In genomic region chr5:149320534-149321482, GRCm38 (mm10) we compare ENCODE assay signal across 10 mouse cellular contexts. TPM values are rescaled to one million over a fixed set of nuclear protein-coding genes. Genes with fewer than 3 reads are reported as not detected.
DNase-seq lines count a peak whose midpoint lies in the region; ATAC-seq and TF ChIP-seq lines count a peak whose summit lies in the region.
"Had no signal": no experiment of that assay in that cellular context is flagged by ENCODE, and none has a peak within 500 bp of the region (broad histone marks: within the 10 kb centered on the region; RNA-seq: fewer than 3 reads in every experiment).

No protein-coding gene starts in this region.

- peak; percentile 78 for ATAC-seq in frontal cortex, adult (ENCODE audit: low TSS enrichment)

- no peaks in the 10 kb centered on the region for H3K9me3 ChIP-seq in hindbrain, embryonic 10.5 days
- H3K9me3 ChIP-seq: G1E had no signal

- peak; percentile 19; the same call in 1 of the 2 replicates for TF ChIP-seq POLR2A in lung, adult 2 months (IDR thresholded peaks at IDR 0.05; ENCODE audit: borderline replicate concordance, extremely low read depth, low read depth, low read length)

- peaks cover 77% of the 10 kb centered on the region for H3K4me1 ChIP-seq in hindbrain, embryonic 10.5 days (replicated peaks)
- no peaks in the 10 kb centered on the region for H3K4me1 ChIP-seq in lung, adult 2 months (ENCODE audit: control insufficient read depth, insufficient read depth, low read length)

- DNase-seq in urinary bladder, postnatal 14 days (ENCODE audit: low spot score) = peak; percentile 42
- DNase-seq in urinary bladder, adult 2 months (ENCODE audit: low spot score) = no peak
- DNase-seq in hindbrain, embryonic 10.5 days (ENCODE audit: low spot score) = peak; percentile 88
- DNase-seq in layer of hippocampus, adult 2 months (ENCODE audit: low spot score in 2 of 2) = peak; percentile 59 to 61
- DNase-seq in lung, adult 2 months = peak; percentile 35
- peak; percentile 63 for DNase-seq in ovary, adult 18-20 months (ENCODE audit: low spot score)
- peak; percentile 68 to 73 for DNase-seq in urinary bladder, postnatal 4 days (ENCODE audit: low spot score in 2 of 2)

- no peaks in the 10 kb centered on the region for H3K36me3 ChIP-seq in hindbrain, embryonic 10.5 days
- H3K36me3 ChIP-seq: G1E had no signal

- H3K27me3 ChIP-seq in hindbrain, embryonic 10.5 days (ENCODE audit: insufficient read depth, poor library complexity, severe bottlenecking) = 0 out of 2 replicates have a peak, but pooled peaks cover 4% of the 10 kb centered on the region

- peak overlapping the region; percentile 40 for H3K4me3 ChIP-seq in hindbrain, embryonic 10.5 days
- no peak overlapping the region for H3K4me3 ChIP-seq in layer of hippocampus, adult 2 months
- H3K4me3 ChIP-seq in lung, adult 2 months (replicated peaks; ENCODE audit: extremely low read depth, low read depth, low read length) = no peak overlapping the region

- no peak; the same call in 1 of the 2 replicates for TF ChIP-seq CTCF in layer of hippocampus, adult 2 months (conservative IDR thresholded peaks at IDR 0.05)
- TF ChIP-seq CTCF in lung, adult 2 months (IDR thresholded peaks at IDR 0.05; ENCODE audit: insufficient read depth, low read length) = no peak

- H3K27ac ChIP-seq in hindbrain, embryonic 10.5 days = peak overlapping the region; percentile 87
- peak overlapping the region; percentile 77 for H3K27ac ChIP-seq in layer of hippocampus, adult 2 months
- H3K27ac ChIP-seq: macrophage had no signal

- under 1% methylated on average over 15 of the region's 15 CpGs for WGBS in hindbrain, embryonic 10.5 days
- 8% methylated on average over 15 of the region's 15 CpGs for WGBS in lung, adult 2 months

RNA-seq across cellular contexts. Expression of gene Alox5ap, which starts 56.2 kb away (rescaled TPM):
- 35.2 and 36.0 TPM in 2 replicates for polyA plus RNA-seq in urinary bladder, adult 2 months (2012; rRNA removed)
- polyA plus RNA-seq in hindbrain, embryonic 10.5 days (2016; fragmentation: Nextera tagmentation; extraction: Ambion mirVana) = 5.1 and 7.5 TPM in 2 replicates
- 10 to 100 TPM in 1 of 2 experiments, 1 to 10 TPM in 1; 7.8 to 11.1 TPM for total RNA-seq in layer of hippocampus, adult 2 months (2021)
- polyA plus RNA-seq in lung, adult 2 months (2012; rRNA removed) = 65.9 and 104 TPM in 2 replicates
